Mouse (Mus musculus): ENCODE measurements around the gene Acox3. TPM values are rescaled to one million over a fixed set of nuclear protein-coding genes. Genes with fewer than 3 reads are reported as not detected.
A peak's percentile ranks its signal among the peaks of the same experiment; 100 is the strongest.

Acox3 gene
- polyA plus RNA-seq, 1 experiment, result 82.6 TPM

- 91% methylated on average over 8 of the region's 8 CpGs for WGBS
- H3K27me3 ChIP-seq (ENCODE audit: control insufficient read depth, insufficient read depth, low read length), result no peaks in the 10 kb centered on the region
- H3K36me3 ChIP-seq (ENCODE audit: control insufficient read depth, insufficient read depth, low read length), result peaks cover 10% of the 10 kb centered on the region
- no peak for DNase-seq
- no peak overlapping the region for H3K4me3 ChIP-seq (ENCODE audit: control insufficient read depth, insufficient read depth, low read length)
- H3K4me1 ChIP-seq (replicated peaks; ENCODE audit: control insufficient read depth, insufficient read depth, low read length), result no peaks in the 10 kb centered on the region
- TF ChIP-seq CTCF (IDR thresholded peaks at IDR 0.05; ENCODE audit: borderline replicate concordance, control insufficient read depth, extremely low read depth, insufficient read depth, low read length, poor library complexity), result no peak
- TF ChIP-seq POLR2A (IDR thresholded peaks at IDR 0.05; ENCODE audit: control insufficient read depth, extremely low read depth, insufficient read depth, low read length, poor library complexity), result no peak
- no peak overlapping the region for H3K27ac ChIP-seq (ENCODE audit: control insufficient read depth, insufficient read depth, low read length)
These were observed 23.4 kb upstream of the Acox3 start for GRCm38 (mm10) chr5:35559447-35559846.

- H3K27ac ChIP-seq (ENCODE audit: control insufficient read depth, insufficient read depth, low read length), result no peak overlapping the region
- no peak overlapping the region for H3K4me3 ChIP-seq (ENCODE audit: control insufficient read depth, insufficient read depth, low read length)
- TF ChIP-seq CTCF (IDR thresholded peaks at IDR 0.05; ENCODE audit: borderline replicate concordance, control insufficient read depth, extremely low read depth, insufficient read depth, low read length, poor library complexity), result no peak
- TF ChIP-seq POLR2A (IDR thresholded peaks at IDR 0.05; ENCODE audit: control insufficient read depth, extremely low read depth, insufficient read depth, low read length, poor library complexity), result no peak
- 92% methylated on average over 2 of the region's 2 CpGs for WGBS
- no peaks in the 10 kb centered on the region for H3K4me1 ChIP-seq (replicated peaks; ENCODE audit: control insufficient read depth, insufficient read depth, low read length)
- H3K27me3 ChIP-seq (ENCODE audit: control insufficient read depth, insufficient read depth, low read length), result no peaks in the 10 kb centered on the region
- DNase-seq, result no peak
- peaks cover 13% of the 10 kb centered on the region for H3K36me3 ChIP-seq (ENCODE audit: control insufficient read depth, insufficient read depth, low read length)
These were observed 20.2 kb upstream of the Acox3 start for GRCm38 (mm10) chr5:35562616-35563015.

DNA sequence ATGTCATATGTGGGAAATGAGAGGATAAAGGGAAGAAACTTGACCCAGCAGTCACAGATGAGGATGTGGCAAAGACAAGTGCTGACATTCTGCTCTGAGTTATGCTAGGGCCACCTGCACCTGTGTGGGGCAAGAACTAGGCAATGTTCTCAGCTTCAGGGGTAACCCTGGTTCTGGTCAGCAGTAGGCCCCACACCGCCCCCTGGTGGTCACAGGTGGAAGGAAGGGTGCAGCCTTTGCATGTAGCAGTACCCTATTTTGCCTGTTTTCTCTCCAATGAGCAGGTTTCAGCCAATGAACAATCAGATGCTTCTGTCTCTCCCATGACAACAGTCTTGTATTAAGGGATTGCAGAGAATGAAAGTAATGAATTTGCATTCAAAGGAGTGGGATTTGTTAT, 19.4 kb upstream of the Acox3 start:
- no peaks in the 10 kb centered on the region for H3K4me1 ChIP-seq (replicated peaks; ENCODE audit: control insufficient read depth, insufficient read depth, low read length)
- no peak overlapping the region for H3K4me3 ChIP-seq (ENCODE audit: control insufficient read depth, insufficient read depth, low read length)
- H3K36me3 ChIP-seq (ENCODE audit: control insufficient read depth, insufficient read depth, low read length), result peaks cover 21% of the 10 kb centered on the region
- no peak overlapping the region for H3K27ac ChIP-seq (ENCODE audit: control insufficient read depth, insufficient read depth, low read length)
- DNase-seq, result peak; percentile 73
- no peak for TF ChIP-seq POLR2A (IDR thresholded peaks at IDR 0.05; ENCODE audit: control insufficient read depth, extremely low read depth, insufficient read depth, low read length, poor library complexity)
- peak; percentile 76; the same call in 1 of the 2 replicates for TF ChIP-seq CTCF (IDR thresholded peaks at IDR 0.05; ENCODE audit: borderline replicate concordance, control insufficient read depth, extremely low read depth, insufficient read depth, low read length, poor library complexity)
- WGBS, result 0% methylated on average over 1 of the region's 1 CpGs
- H3K27me3 ChIP-seq (ENCODE audit: control insufficient read depth, insufficient read depth, low read length), result no peaks in the 10 kb centered on the region

DNA sequence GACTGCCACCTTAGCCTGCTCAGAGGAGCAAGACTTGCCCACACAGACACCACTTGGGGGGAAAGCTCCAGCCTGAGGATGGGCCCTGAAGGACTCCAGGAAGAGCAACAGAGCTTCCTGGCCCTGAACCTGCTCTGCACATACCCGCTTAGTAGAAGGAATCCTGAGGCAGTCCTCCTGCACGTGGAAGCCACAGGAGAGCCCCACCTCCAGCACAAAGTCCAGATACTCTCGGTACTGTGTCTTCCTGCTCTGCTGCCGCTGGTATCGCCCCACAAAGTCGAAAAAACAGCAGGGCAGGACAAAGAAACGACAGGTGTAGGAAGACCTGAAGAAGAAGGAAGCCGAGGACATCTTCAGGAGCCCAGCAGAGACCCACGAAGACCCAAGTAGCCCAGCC, 17.6 kb upstream of the Acox3 start:
- Histone ChIP-seq H3K4me1 (replicated peaks; ENCODE audit: control insufficient read depth, insufficient read depth, low read length) (no peaks in the 10 kb centered on the region), H3K4me3 (ENCODE audit: control insufficient read depth, insufficient read depth, low read length) (no peak overlapping the region), H3K27ac (ENCODE audit: control insufficient read depth, insufficient read depth, low read length) (no peak overlapping the region), H3K36me3 (ENCODE audit: control insufficient read depth, insufficient read depth, low read length) (peaks cover 21% of the 10 kb centered on the region), H3K27me3 (ENCODE audit: control insufficient read depth, insufficient read depth, low read length) (no peaks in the 10 kb centered on the region)
- DNase-seq, result no peak
- TF ChIP-seq CTCF (IDR thresholded peaks at IDR 0.05; ENCODE audit: borderline replicate concordance, control insufficient read depth, extremely low read depth, insufficient read depth, low read length, poor library complexity), result no peak
- TF ChIP-seq POLR2A (IDR thresholded peaks at IDR 0.05; ENCODE audit: control insufficient read depth, extremely low read depth, insufficient read depth, low read length, poor library complexity), result no peak
- 95% methylated on average over 9 of the region's 9 CpGs for WGBS

DNA sequence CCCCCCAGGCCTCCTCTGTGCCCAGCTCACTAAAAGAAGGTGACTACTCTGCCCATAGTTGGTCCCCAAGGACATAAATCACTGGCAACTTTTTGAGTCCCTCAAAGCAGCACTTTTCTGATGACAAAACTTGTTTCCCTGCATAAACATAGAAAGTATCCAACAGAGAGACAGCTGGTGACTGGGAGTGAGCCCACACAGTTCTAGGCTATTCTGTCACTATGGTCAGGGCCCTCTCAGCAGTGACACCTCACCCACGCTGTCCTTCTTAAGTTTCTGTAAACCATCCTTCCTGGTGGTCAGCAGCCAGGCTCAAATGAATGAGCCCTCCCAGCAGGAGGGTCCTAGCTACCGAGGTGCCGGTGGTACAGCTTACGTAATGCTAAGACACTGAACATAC, 16.2 kb upstream of the Acox3 start:
- no peaks in the 10 kb centered on the region for H3K27me3 ChIP-seq (ENCODE audit: control insufficient read depth, insufficient read depth, low read length)
- H3K27ac ChIP-seq (ENCODE audit: control insufficient read depth, insufficient read depth, low read length), result no peak overlapping the region
- no peaks in the 10 kb centered on the region for H3K4me1 ChIP-seq (replicated peaks; ENCODE audit: control insufficient read depth, insufficient read depth, low read length)
- TF ChIP-seq POLR2A (IDR thresholded peaks at IDR 0.05; ENCODE audit: control insufficient read depth, extremely low read depth, insufficient read depth, low read length, poor library complexity), result no peak
- no peak for TF ChIP-seq CTCF (IDR thresholded peaks at IDR 0.05; ENCODE audit: borderline replicate concordance, control insufficient read depth, extremely low read depth, insufficient read depth, low read length, poor library complexity)
- no peak for DNase-seq
- 98% methylated on average over 4 of the region's 4 CpGs for WGBS
- no peak overlapping the region for H3K4me3 ChIP-seq (ENCODE audit: control insufficient read depth, insufficient read depth, low read length)
- peaks cover 28% of the 10 kb centered on the region for H3K36me3 ChIP-seq (ENCODE audit: control insufficient read depth, insufficient read depth, low read length)

GRCm38 (mm10) chr5:35571546-35571945, 11.3 kb upstream of the Acox3 start:
- no peak overlapping the region for H3K4me3 ChIP-seq (ENCODE audit: control insufficient read depth, insufficient read depth, low read length)
- no peak overlapping the region for H3K27ac ChIP-seq (ENCODE audit: control insufficient read depth, insufficient read depth, low read length)
- H3K36me3 ChIP-seq (ENCODE audit: control insufficient read depth, insufficient read depth, low read length), result peaks cover 15% of the 10 kb centered on the region
- DNase-seq, result no peak
- 96% methylated on average over 6 of the region's 6 CpGs for WGBS
- H3K27me3 ChIP-seq (ENCODE audit: control insufficient read depth, insufficient read depth, low read length), result no peaks in the 10 kb centered on the region
- TF ChIP-seq POLR2A (IDR thresholded peaks at IDR 0.05; ENCODE audit: control insufficient read depth, extremely low read depth, insufficient read depth, low read length, poor library complexity), result no peak
- TF ChIP-seq CTCF (IDR thresholded peaks at IDR 0.05; ENCODE audit: borderline replicate concordance, control insufficient read depth, extremely low read depth, insufficient read depth, low read length, poor library complexity), result no peak
- H3K4me1 ChIP-seq (replicated peaks; ENCODE audit: control insufficient read depth, insufficient read depth, low read length), result peaks cover 9% of the 10 kb centered on the region
